Mouse (Mus musculus): ENCODE results near the gene Nxf2. TPM values are rescaled to one million over a fixed set of nuclear protein-coding genes. Genes with fewer than 3 reads are reported as not detected.
"Not testable (repeated sequence)": the region's sequence is repeated elsewhere in the genome, so short reads cannot be mapped to it uniquely, and the experiment has no call there.

Nxf2 gene
- polyA plus RNA-seq, 1 experiment from 2014 or later, result 0.52 TPM

GRCm38 (mm10) chrX:134925058-134925457, 39.5 kb downstream of the Nxf2 start:
- Histone ChIP-seq H3K36me3 (ENCODE audit: control insufficient read depth, insufficient read depth, low read length) (no peaks in the 10 kb centered on the region), H3K9ac (ENCODE audit: low read depth, low read length) (no peak overlapping the region), H3K9me3 (replicated peaks; ENCODE audit: control insufficient read depth, low read length) (no peaks in the 10 kb centered on the region), H3K4me1 (ENCODE audit: control insufficient read depth, insufficient read depth, low read length) (no peaks in the 10 kb centered on the region), H3K27ac (ENCODE audit: low read depth, low read length) (no peak overlapping the region), H3K4me2 (no peak overlapping the region), H3K4me3 (ENCODE audit: low read depth, low read length) (no peak overlapping the region), H3K27me3 (ENCODE audit: control insufficient read depth, insufficient read depth, low read length) (no peaks in the 10 kb centered on the region)
- ATAC-seq (replicated peaks; ENCODE audit: insufficient number of reproducible peaks, low FRiP score, low TSS enrichment), result no peak

- Histone ChIP-seq H3K27me3 (ENCODE audit: control insufficient read depth, insufficient read depth, low read length) (no peaks in the 10 kb centered on the region), H3K9me3 (replicated peaks; ENCODE audit: control insufficient read depth, low read length) (no peaks in the 10 kb centered on the region), H3K4me1 (ENCODE audit: control insufficient read depth, insufficient read depth, low read length) (no peaks in the 10 kb centered on the region), H3K36me3 (ENCODE audit: control insufficient read depth, insufficient read depth, low read length) (no peaks in the 10 kb centered on the region), H3K9ac (ENCODE audit: low read depth, low read length) (no peak overlapping the region), H3K4me3 (ENCODE audit: low read depth, low read length) (no peak overlapping the region), H3K4me2 (no peak overlapping the region), H3K27ac (ENCODE audit: low read depth, low read length) (no peak overlapping the region)
- WGBS (ENCODE audit: insufficient replicate concordance), result 68% methylated on average over 7 of the region's 7 CpGs
- no peak for ATAC-seq (replicated peaks; ENCODE audit: insufficient number of reproducible peaks, low FRiP score, low TSS enrichment)
Observed at GRCm38 (mm10) chrX:134923675-134924424, 40.7 kb downstream of the Nxf2 start.

GRCm38 (mm10) chrX:134919220-134919619, 45.3 kb downstream of the Nxf2 start:
- Histone ChIP-seq H3K4me1 (ENCODE audit: control insufficient read depth, insufficient read depth, low read length) (no peaks in the 10 kb centered on the region), H3K9ac (ENCODE audit: low read depth, low read length) (no peak overlapping the region), H3K36me3 (ENCODE audit: control insufficient read depth, insufficient read depth, low read length) (no peaks in the 10 kb centered on the region), H3K4me3 (ENCODE audit: low read depth, low read length) (no peak overlapping the region), H3K4me2 (no peak overlapping the region), H3K27me3 (ENCODE audit: control insufficient read depth, insufficient read depth, low read length) (no peaks in the 10 kb centered on the region), H3K9me3 (replicated peaks; ENCODE audit: control insufficient read depth, low read length) (no peaks in the 10 kb centered on the region), H3K27ac (ENCODE audit: low read depth, low read length) (no peak overlapping the region)
- no peak for ATAC-seq (replicated peaks; ENCODE audit: insufficient number of reproducible peaks, low FRiP score, low TSS enrichment)
- 36% methylated on average over 1 of the region's 1 CpGs for WGBS (ENCODE audit: insufficient replicate concordance)

DNA sequence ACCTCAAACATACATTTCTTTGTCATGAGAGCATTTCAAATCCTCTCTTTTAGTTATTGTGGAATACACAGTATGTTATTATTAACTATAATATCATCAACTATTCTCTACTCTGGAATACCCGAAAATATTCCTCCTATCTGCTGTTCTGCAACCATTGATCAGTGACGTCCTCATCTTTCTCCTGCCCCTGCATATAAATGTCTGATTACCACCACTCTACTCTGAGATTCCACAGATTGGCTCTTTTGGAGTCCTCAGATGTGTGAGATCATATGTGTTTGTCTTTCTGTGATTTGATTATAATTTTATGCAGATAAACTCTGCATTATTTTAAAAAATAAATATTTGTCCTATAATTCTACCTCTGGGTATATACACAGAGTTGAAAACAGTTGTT, 48.8 kb downstream of the Nxf2 start:
- ATAC-seq (replicated peaks; ENCODE audit: insufficient number of reproducible peaks, low FRiP score, low TSS enrichment), result no peak
- Histone ChIP-seq H3K4me3 (ENCODE audit: low read depth, low read length) (no peak overlapping the region), H3K27ac (ENCODE audit: low read depth, low read length) (no peak overlapping the region), H3K4me2 (no peak overlapping the region), H3K9me3 (replicated peaks; ENCODE audit: control insufficient read depth, low read length) (no peaks in the 10 kb centered on the region), H3K9ac (ENCODE audit: low read depth, low read length) (no peak overlapping the region), H3K27me3 (ENCODE audit: control insufficient read depth, insufficient read depth, low read length) (no peaks in the 10 kb centered on the region), H3K36me3 (ENCODE audit: control insufficient read depth, insufficient read depth, low read length) (no peaks in the 10 kb centered on the region), H3K4me1 (ENCODE audit: control insufficient read depth, insufficient read depth, low read length) (no peaks in the 10 kb centered on the region)
- 67% methylated on average over 2 of the region's 2 CpGs for WGBS (ENCODE audit: insufficient replicate concordance)

GRCm38 (mm10) chrX:134915315-134915714, 49.2 kb downstream of the Nxf2 start:
- not testable (repeated sequence) for H3K27ac ChIP-seq (ENCODE audit: low read depth, low read length); H3K4me3 ChIP-seq (ENCODE audit: low read depth, low read length); H3K27me3 ChIP-seq (ENCODE audit: control insufficient read depth, insufficient read depth, low read length); H3K4me2 ChIP-seq; H3K4me1 ChIP-seq (ENCODE audit: control insufficient read depth, insufficient read depth, low read length); ATAC-seq (replicated peaks; ENCODE audit: insufficient number of reproducible peaks, low FRiP score, low TSS enrichment); H3K9me3 ChIP-seq (replicated peaks; ENCODE audit: control insufficient read depth, low read length); H3K36me3 ChIP-seq (ENCODE audit: control insufficient read depth, insufficient read depth, low read length); H3K9ac ChIP-seq (ENCODE audit: low read depth, low read length)

DNA sequence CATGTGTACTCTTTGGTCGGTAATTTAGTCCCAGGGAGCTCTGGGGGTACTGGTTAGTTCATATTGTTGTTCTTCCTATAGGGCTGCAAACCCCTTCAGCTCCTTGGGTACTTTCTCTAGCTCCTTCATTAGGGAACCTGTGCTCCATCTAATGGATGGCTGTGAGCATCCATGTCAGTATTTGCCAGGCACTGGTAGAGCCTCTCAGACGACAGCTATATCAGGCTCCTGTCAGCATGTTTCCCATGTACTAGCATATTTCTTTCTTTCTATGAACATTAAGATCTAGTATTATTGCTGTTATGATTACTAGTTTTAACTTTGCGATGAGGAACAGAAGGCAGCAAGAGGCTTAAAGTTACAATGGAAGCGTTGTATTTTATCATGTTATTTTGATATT, 49.7 kb downstream of the Nxf2 start:
- H3K27ac ChIP-seq (ENCODE audit: low read depth, low read length), result no peak overlapping the region
- H3K4me3 ChIP-seq (ENCODE audit: low read depth, low read length), result no peak overlapping the region
- no peak overlapping the region for H3K4me2 ChIP-seq
- H3K36me3 ChIP-seq (ENCODE audit: control insufficient read depth, insufficient read depth, low read length), result no peaks in the 10 kb centered on the region
- no peaks in the 10 kb centered on the region for H3K9me3 ChIP-seq (replicated peaks; ENCODE audit: control insufficient read depth, low read length)
- no peak for ATAC-seq (replicated peaks; ENCODE audit: insufficient number of reproducible peaks, low FRiP score, low TSS enrichment)
- H3K4me1 ChIP-seq (ENCODE audit: control insufficient read depth, insufficient read depth, low read length), result no peaks in the 10 kb centered on the region
- no peak overlapping the region for H3K9ac ChIP-seq (ENCODE audit: low read depth, low read length)
- WGBS (ENCODE audit: insufficient replicate concordance), result 54% methylated on average over 4 of the region's 4 CpGs
- H3K27me3 ChIP-seq (ENCODE audit: control insufficient read depth, insufficient read depth, low read length), result no peaks in the 10 kb centered on the region

DNA sequence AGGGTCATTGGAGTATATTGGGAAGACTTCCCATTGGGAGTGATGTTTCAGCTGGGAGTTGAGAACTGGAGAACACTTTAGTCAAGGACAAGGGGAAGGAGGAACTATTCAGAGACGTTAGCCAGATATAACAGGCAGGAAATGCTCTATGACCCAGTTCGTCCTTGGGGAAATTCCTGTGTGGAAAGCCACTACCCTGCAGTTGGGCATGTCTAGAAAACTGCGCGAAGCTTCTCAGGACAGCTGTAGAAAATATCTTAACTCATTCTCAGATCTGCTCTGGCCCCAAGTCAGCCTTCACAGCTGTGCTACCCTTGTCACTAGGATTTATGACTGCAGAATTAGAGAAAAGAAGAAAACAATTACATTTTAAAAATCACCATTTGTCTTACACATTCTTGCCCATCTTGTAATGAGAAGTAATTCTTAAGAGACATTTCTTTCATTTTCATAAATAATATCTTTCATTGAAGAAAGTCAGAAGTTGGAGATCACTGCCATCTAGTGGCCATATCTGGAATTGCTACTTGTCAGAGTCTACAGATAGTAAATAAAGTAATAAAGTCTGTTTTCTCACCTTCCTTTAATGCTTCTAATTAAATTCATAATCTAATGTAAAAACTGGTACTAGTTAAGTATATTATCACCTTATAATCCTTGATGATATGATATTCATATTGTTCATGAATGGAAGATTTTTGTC, 51.2 kb downstream of the Nxf2 start:
- Histone ChIP-seq H3K4me3 (ENCODE audit: low read depth, low read length) (no peak overlapping the region), H3K9ac (ENCODE audit: low read depth, low read length) (no peak overlapping the region), H3K27me3 (ENCODE audit: control insufficient read depth, insufficient read depth, low read length) (no peaks in the 10 kb centered on the region), H3K9me3 (replicated peaks; ENCODE audit: control insufficient read depth, low read length) (no peaks in the 10 kb centered on the region), H3K4me2 (no peak overlapping the region), H3K27ac (ENCODE audit: low read depth, low read length) (no peak overlapping the region), H3K36me3 (ENCODE audit: control insufficient read depth, insufficient read depth, low read length) (no peaks in the 10 kb centered on the region), H3K4me1 (ENCODE audit: control insufficient read depth, insufficient read depth, low read length) (no peaks in the 10 kb centered on the region)
- no peak for ATAC-seq (replicated peaks; ENCODE audit: insufficient number of reproducible peaks, low FRiP score, low TSS enrichment)
- WGBS (ENCODE audit: insufficient replicate concordance), result 35% methylated on average over 4 of the region's 4 CpGs

GRCm38 (mm10) chrX:134912805-134913204, 51.7 kb downstream of the Nxf2 start:
- no peak for ATAC-seq (replicated peaks; ENCODE audit: insufficient number of reproducible peaks, low FRiP score, low TSS enrichment)
- H3K9me3 ChIP-seq (replicated peaks; ENCODE audit: control insufficient read depth, low read length), result no peaks in the 10 kb centered on the region
- no peaks in the 10 kb centered on the region for H3K36me3 ChIP-seq (ENCODE audit: control insufficient read depth, insufficient read depth, low read length)
- no peaks in the 10 kb centered on the region for H3K4me1 ChIP-seq (ENCODE audit: control insufficient read depth, insufficient read depth, low read length)
- H3K9ac ChIP-seq (ENCODE audit: low read depth, low read length), result no peak overlapping the region
- H3K4me3 ChIP-seq (ENCODE audit: low read depth, low read length), result no peak overlapping the region
- no peak overlapping the region for H3K4me2 ChIP-seq
- no peaks in the 10 kb centered on the region for H3K27me3 ChIP-seq (ENCODE audit: control insufficient read depth, insufficient read depth, low read length)
- H3K27ac ChIP-seq (ENCODE audit: low read depth, low read length), result no peak overlapping the region
- 53% methylated on average over 2 of the region's 2 CpGs for WGBS (ENCODE audit: insufficient replicate concordance)

DNA sequence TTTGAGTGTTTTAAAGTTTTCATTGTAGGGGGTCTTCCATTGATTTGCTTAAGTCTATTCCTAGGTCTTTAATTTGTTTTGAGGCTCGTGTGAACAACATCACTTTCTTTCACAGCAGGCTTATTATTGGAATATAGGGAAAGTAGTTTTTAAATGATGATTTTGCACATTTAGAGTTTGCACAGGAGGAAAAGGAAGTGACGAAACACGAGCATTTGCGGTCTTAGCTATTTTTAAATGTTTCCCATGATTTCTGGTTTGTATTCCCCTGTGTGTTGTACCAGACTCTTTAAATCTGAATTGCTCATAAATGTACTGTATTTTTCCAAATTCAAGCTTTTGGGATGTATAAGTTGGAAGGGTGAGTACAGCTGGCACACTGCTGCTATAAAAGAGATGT, 54.2 kb downstream of the Nxf2 start:
- Histone ChIP-seq H3K4me3 (ENCODE audit: low read depth, low read length) (no peak overlapping the region), H3K27ac (ENCODE audit: low read depth, low read length) (no peak overlapping the region), H3K27me3 (ENCODE audit: control insufficient read depth, insufficient read depth, low read length) (no peaks in the 10 kb centered on the region), H3K9ac (ENCODE audit: low read depth, low read length) (no peak overlapping the region), H3K4me1 (ENCODE audit: control insufficient read depth, insufficient read depth, low read length) (no peaks in the 10 kb centered on the region), H3K9me3 (replicated peaks; ENCODE audit: control insufficient read depth, low read length) (no peaks in the 10 kb centered on the region), H3K4me2 (no peak overlapping the region), H3K36me3 (ENCODE audit: control insufficient read depth, insufficient read depth, low read length) (no peaks in the 10 kb centered on the region)
- no peak for ATAC-seq (replicated peaks; ENCODE audit: insufficient number of reproducible peaks, low FRiP score, low TSS enrichment)
- 80% methylated on average over 4 of the region's 4 CpGs for WGBS (ENCODE audit: insufficient replicate concordance)

All from heart, embryonic 11.5 days (tissue).